Mouse (Mus musculus) lung, embryonic 16.5 days (tissue): ENCODE results near the gene Hecw1. TPM values are rescaled to one million over a fixed set of nuclear protein-coding genes. Genes with fewer than 3 reads are reported as not detected.
A peak's percentile ranks its signal among the peaks of the same experiment; 100 is the strongest.

Experiments
- ATAC-seq: fragments of 200-750 bp; cut with Nextera tagmentation; 2 replicates; pipeline ENCODE4 v1.8.0; 2017; ENCODE audit warnings: low read depth, mild to moderate bottlenecking, moderate library complexity
- H3K27ac ChIP-seq: fragments of 300-500 bp; sonication (generic); 2 replicates; pipeline ENCODE4 v1.5.1; 2014; ENCODE audit warnings: mild to moderate bottlenecking, control low read depth, low read length
- H3K27me3 ChIP-seq: fragments of 300-500 bp; sonication (generic); 2 replicates; pipeline ENCODE4 v1.6.1; 2014; ENCODE audit warnings: low read depth, low read length, mixed read lengths; ENCODE audit not compliant: control insufficient read depth, insufficient read depth
- H3K36me3 ChIP-seq: fragments of 300-500 bp; sonication (generic); 2 replicates; pipeline ENCODE4 v1.6.1; 2014; ENCODE audit warnings: low read length; ENCODE audit not compliant: control insufficient read depth, insufficient read depth
- H3K4me1 ChIP-seq: fragments of 300-500 bp; sonication (generic); replicated peaks from 2 replicates; pipeline ENCODE4 v1.6.1; 2014; ENCODE audit warnings: low read length, mixed read lengths; ENCODE audit not compliant: control insufficient read depth, insufficient read depth
- H3K4me2 ChIP-seq: fragments of 300-500 bp; sonication (generic); 2 replicates; pipeline ENCODE4 v1.6.1; 2014; ENCODE audit warnings: low read depth, low read length, control low read depth
- H3K4me3 ChIP-seq: fragments of 300-500 bp; sonication (generic); 2 replicates; pipeline ENCODE4 v1.5.1; 2014; ENCODE audit warnings: mild to moderate bottlenecking, low read length, control low read depth
- H3K9ac ChIP-seq: fragments of 300-500 bp; sonication (generic); 2 replicates; pipeline ENCODE4 v1.6.1; 2014; ENCODE audit warnings: low read length, control low read depth
- H3K9me3 ChIP-seq: fragments of 300-500 bp; sonication (generic); 2 replicates; pipeline ENCODE4 v1.6.1; 2016; ENCODE audit warnings: low read length; ENCODE audit not compliant: control insufficient read depth
- WGBS: fragments of 180-500 bp; shearing (Covaris S2); extraction: QIAGEN DNeasy Blood & Tissue Kit; methylation state at CpG from one replicate; pipeline ENCODE4 v1.1.7; 2014; 5-methylcytosine and 5-hydroxymethylcytosine counted together
- polyA plus RNA-seq: library from polyadenylated mRNA; unstranded; fragments of >200 nt; fragmentation: Nextera tagmentation; extraction: Ambion mirVana; gene quantifications from 2 replicates; pipeline ENCODE4 v1.2.1, GENCODE M21; 2015

Gene Hecw1
- polyA plus RNA-seq: 0.19 and 0.35 TPM in 2 replicates

- peak within 1 kb of the TSS; percentile 47 for H3K4me3 ChIP-seq
- H3K27me3 ChIP-seq: peaks cover 18% of the 10 kb centered on the region; the same call in 1 of the 2 replicates
- WGBS: 3% methylated on average over 15 of the region's 15 CpGs
- ATAC-seq: peak; percentile 43
- peak within 1 kb of the TSS; percentile 57 for H3K9ac ChIP-seq
- peaks cover 4% of the 10 kb centered on the region; the same call in 1 of the 2 replicates for H3K4me1 ChIP-seq
- H3K4me2 ChIP-seq: peak within 1 kb of the TSS; percentile 73
- no peaks in the 10 kb centered on the region for H3K36me3 ChIP-seq
- no peaks in the 10 kb centered on the region for H3K9me3 ChIP-seq
- H3K27ac ChIP-seq: no peak within 1 kb of the TSS
Observed at GRCm38 (mm10) chr13:14522906-14523269, at the start of gene Hecw1. Hecw1 (minus strand) TSS chr13:14523228.

- Histone ChIP-seq H3K27ac (no peak overlapping the region), H3K36me3 (no peaks in the 10 kb centered on the region), H3K4me1 (no peaks in the 10 kb centered on the region), H3K9ac (no peak overlapping the region), H3K4me3 (no peak overlapping the region), H3K9me3 (no peaks in the 10 kb centered on the region), H3K4me2 (no peak overlapping the region), H3K27me3 (no peaks in the 10 kb centered on the region)
- ATAC-seq: no peak
- 70% methylated on average over 1 of the region's 1 CpGs for WGBS
Observed at GRCm38 (mm10) chr13:14561336-14561735, 38.3 kb upstream of the Hecw1 start.

- no peaks in the 10 kb centered on the region for H3K36me3 ChIP-seq
- H3K4me2 ChIP-seq: no peak overlapping the region
- H3K9ac ChIP-seq: no peak overlapping the region
- no peaks in the 10 kb centered on the region for H3K27me3 ChIP-seq
- no peaks in the 10 kb centered on the region for H3K4me1 ChIP-seq
- H3K27ac ChIP-seq: no peak overlapping the region
- no peak for ATAC-seq
- 63% methylated on average over 2 of the region's 2 CpGs for WGBS
- H3K9me3 ChIP-seq: no peaks in the 10 kb centered on the region; the same call in 1 of the 2 replicates
- H3K4me3 ChIP-seq: no peak overlapping the region
Observed at GRCm38 (mm10) chr13:14552628-14553027, 29.6 kb upstream of the Hecw1 start.

- Histone ChIP-seq H3K36me3 (no peaks in the 10 kb centered on the region), H3K4me1 (no peaks in the 10 kb centered on the region), H3K27ac (no peak overlapping the region), H3K9me3 (no peaks in the 10 kb centered on the region), H3K4me3 (no peak overlapping the region), H3K4me2 (no peak overlapping the region), H3K9ac (no peak overlapping the region), H3K27me3 (no peaks in the 10 kb centered on the region)
- WGBS: 68% methylated on average over 5 of the region's 5 CpGs
- no peak for ATAC-seq
Observed at GRCm38 (mm10) chr13:14542860-14543259, 19.8 kb upstream of the Hecw1 start.

DNA sequence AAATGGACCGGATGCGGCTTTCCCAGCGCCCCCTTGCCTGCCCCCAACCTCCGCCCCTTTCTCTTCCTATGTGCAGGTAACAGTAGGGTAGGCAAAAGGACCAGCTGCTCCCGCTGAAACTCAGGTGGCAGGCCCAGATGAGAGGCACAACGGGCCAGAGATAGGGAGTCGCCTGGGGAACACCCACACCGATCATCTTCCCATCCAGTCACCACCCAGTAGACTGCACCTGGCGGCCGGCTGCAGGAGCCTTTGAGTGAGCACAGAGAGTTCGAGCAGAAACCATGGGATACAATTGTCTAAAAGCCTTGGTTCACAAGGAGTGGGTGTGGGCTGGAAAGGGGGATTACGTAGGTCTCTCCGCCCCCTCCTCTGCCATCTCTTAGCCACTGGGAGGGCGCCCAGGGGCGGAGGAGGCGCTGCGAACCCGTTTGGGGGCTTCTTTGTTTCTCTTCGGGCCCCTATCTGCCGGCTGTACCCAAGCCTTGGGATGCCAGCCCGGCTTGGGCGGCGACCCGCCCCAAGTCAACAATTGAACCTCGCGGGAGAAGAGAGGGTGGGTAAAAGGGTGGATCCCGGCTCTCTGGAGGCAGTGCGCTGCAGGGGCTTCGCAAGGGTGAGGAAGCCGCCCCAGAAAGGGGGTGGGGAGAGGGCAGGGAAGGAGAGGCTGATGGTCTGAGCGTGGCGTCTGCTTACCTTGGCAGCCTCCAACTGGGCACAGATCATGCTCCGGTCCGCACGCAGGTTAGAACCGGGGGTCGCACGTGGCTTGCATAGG is 711 bp downstream of the Hecw1 start:
- H3K36me3 ChIP-seq: no peaks in the 10 kb centered on the region
- H3K4me1 ChIP-seq: peaks cover 4% of the 10 kb centered on the region; the same call in 1 of the 2 replicates
- peak; percentile 83 for ATAC-seq
- peak overlapping the region; percentile 47 for H3K4me3 ChIP-seq
- peak overlapping the region; percentile 73 for H3K4me2 ChIP-seq
- no peak overlapping the region for H3K27ac ChIP-seq
- H3K9me3 ChIP-seq: no peaks in the 10 kb centered on the region
- peak overlapping the region; percentile 57 for H3K9ac ChIP-seq
- peaks cover 18% of the 10 kb centered on the region; the same call in 1 of the 2 replicates for H3K27me3 ChIP-seq
- 1% methylated on average over 37 of the region's 38 CpGs for WGBS

GRCm38 (mm10) chr13:14521746-14522127 is 1.3 kb downstream of the Hecw1 start:
- WGBS: 27% methylated on average over 4 of the region's 4 CpGs
- H3K36me3 ChIP-seq: no peaks in the 10 kb centered on the region
- H3K4me3 ChIP-seq: peak overlapping the region; percentile 47

GRCm38 (mm10) chr13:14519605-14520004 is 3.4 kb downstream of the Hecw1 start:
- Histone ChIP-seq H3K27ac (no peak overlapping the region), H3K36me3 (no peaks in the 10 kb centered on the region), H3K9ac (no peak overlapping the region), H3K27me3 (peaks cover 18% of the 10 kb centered on the region; the same call in 1 of the 2 replicates), H3K9me3 (no peaks in the 10 kb centered on the region), H3K4me1 (peaks cover 4% of the 10 kb centered on the region; the same call in 1 of the 2 replicates), H3K4me3 (no peak overlapping the region), H3K4me2 (no peak overlapping the region)
- 65% methylated on average over 3 of the region's 3 CpGs for WGBS
- no peak for ATAC-seq

More at GRCm38 (mm10) chr13:14521746-14522127, 1.3 kb downstream of the Hecw1 start:
- Histone ChIP-seq H3K4me1 (peaks cover 4% of the 10 kb centered on the region; the same call in 1 of the 2 replicates), H3K9ac (no peak overlapping the region; the same call in 1 of the 2 replicates), H3K4me2 (peak overlapping the region; percentile 73), H3K27ac (no peak overlapping the region), H3K9me3 (no peaks in the 10 kb centered on the region), H3K27me3 (peaks cover 18% of the 10 kb centered on the region; the same call in 1 of the 2 replicates)
- ATAC-seq: peak; percentile 34; the same call in 1 of the 2 replicates

- Histone ChIP-seq H3K4me1 (0 out of 2 replicates have a peak, but pooled peaks cover 4% of the 10 kb centered on the region), H3K27ac (no peak overlapping the region), H3K9me3 (no peaks in the 10 kb centered on the region), H3K9ac (no peak overlapping the region), H3K4me2 (no peak overlapping the region), H3K4me3 (no peak overlapping the region), H3K27me3 (peaks cover 10% of the 10 kb centered on the region; the same call in 1 of the 2 replicates), H3K36me3 (no peaks in the 10 kb centered on the region)
- WGBS: 73% methylated on average over 3 of the region's 3 CpGs
- ATAC-seq: no peak
Observed at GRCm38 (mm10) chr13:14517478-14517877, 5.5 kb downstream of the Hecw1 start.

DNA sequence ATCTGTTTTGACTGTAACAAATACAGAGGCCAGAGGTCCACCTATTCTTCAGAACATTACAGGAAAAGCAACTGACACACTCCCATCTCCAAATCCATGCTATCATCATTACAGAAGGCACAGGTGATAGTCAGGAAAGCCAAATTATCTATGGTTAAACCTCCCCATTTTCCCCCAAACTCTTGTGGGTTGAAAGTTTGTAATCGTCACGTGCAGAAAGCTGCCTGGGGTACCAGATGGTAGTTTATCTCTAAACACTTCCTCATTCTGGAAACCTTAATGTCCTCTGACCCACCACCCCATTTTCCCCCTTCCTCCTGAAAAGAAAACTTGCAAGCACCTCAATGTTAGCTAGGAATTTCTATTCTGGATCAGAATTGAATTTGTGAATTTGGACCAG is 7.9 kb downstream of the Hecw1 start:
- Histone ChIP-seq H3K4me1 (no peaks in the 10 kb centered on the region), H3K4me2 (no peak overlapping the region), H3K9ac (no peak overlapping the region), H3K9me3 (no peaks in the 10 kb centered on the region), H3K27me3 (no peaks in the 10 kb centered on the region), H3K27ac (no peak overlapping the region), H3K36me3 (no peaks in the 10 kb centered on the region), H3K4me3 (no peak overlapping the region)
- ATAC-seq: no peak
- WGBS: 68% methylated on average over 2 of the region's 2 CpGs
